Mouse (Mus musculus): ENCODE data around the gene Slfn3. TPM values are rescaled to one million over a fixed set of nuclear protein-coding genes. Genes with fewer than 3 reads are reported as not detected.
"Not testable (repeated sequence)": the region's sequence is repeated elsewhere in the genome, so short reads cannot be mapped to it uniquely, and the experiment has no call there.

Gene Slfn3
- polyA plus RNA-seq (2016; fragmentation: Nextera tagmentation; extraction: Ambion mirVana): 0.33 and 0.41 TPM in 2 replicates

GRCm38 (mm10) chr11:83191134-83191893 is at the start of gene Slfn3:
Gene Slfn3 (plus strand): TSS chr11:83191330.
- H3K27ac ChIP-seq (replicated peaks): no peak within 1 kb of the TSS
- H3K4me1 ChIP-seq: no peaks in the 10 kb centered on the region
- 86% methylated on average over 12 of the region's 12 CpGs for WGBS
- no peak for DNase-seq (ENCODE audit: low spot score)
- no peaks in the 10 kb centered on the region for H3K9me3 ChIP-seq (replicated peaks)
- no peaks in the 10 kb centered on the region for H3K36me3 ChIP-seq
- H3K27me3 ChIP-seq (ENCODE audit: low read depth, poor library complexity, severe bottlenecking): no peaks in the 10 kb centered on the region
- H3K4me3 ChIP-seq: no peak within 1 kb of the TSS

DNA sequence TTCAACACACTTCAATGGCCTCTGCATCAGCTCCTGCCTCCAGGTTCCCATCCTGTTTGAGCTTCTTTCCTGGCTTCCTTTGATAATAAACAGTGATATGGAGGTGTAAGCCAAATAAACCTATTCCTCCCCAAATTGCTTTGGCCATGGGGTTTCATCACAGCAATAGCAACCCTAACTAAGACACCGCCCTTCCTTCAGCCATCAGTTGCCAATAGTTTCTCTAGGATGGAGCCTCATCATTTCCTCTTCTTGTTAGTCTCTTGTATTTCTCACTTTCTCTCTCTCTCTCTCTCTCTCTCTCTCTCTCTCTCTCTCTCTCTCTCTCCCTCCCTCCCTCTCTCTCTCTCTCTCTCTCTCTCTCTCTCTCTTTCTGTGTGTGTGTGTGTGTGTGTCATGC is 42.2 kb upstream of the Slfn3 start:
- not testable (repeated sequence) for H3K4me3 ChIP-seq; H3K36me3 ChIP-seq; H3K9me3 ChIP-seq (replicated peaks); H3K27ac ChIP-seq (replicated peaks); H3K4me1 ChIP-seq; DNase-seq (ENCODE audit: low spot score); H3K27me3 ChIP-seq (ENCODE audit: low read depth, poor library complexity, severe bottlenecking)
- WGBS: no CpG with 5 or more reads among the region's 1 CpGs

DNA sequence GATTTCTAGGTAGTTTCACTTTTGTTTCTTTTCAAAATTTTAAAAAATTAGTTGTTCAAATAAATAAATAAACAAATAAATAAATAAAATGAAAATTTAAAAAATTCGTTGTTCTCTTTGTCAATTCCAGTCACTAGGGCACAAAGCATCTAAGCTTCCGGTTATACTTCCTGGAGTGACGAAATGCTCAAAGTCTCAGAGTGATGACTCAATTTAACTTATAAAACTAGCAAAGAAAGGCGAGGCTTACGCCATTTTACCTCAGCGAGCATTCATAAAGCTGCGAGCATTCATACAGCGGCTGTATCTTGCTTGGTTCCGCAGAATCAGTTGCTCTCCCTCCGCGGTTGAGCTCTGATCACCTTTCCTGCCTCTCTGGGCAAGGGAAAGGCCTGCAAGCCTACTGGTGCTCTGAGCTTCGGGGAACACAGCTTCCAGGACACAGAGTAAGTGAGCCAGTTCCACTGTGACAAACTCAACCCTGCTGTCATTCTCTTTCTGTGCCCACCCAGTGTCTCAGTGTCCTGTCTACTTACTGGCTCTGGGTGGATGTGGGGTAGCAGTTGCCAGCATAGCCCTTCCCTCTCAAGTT is 16.1 kb upstream of the Slfn3 start, which contains the start of gene Slfn4:
Gene Slfn4, plus strand, starts transcription at position 239 of the 592 bp plus-strand sequence.
- 88% methylated on average over 12 of the region's 12 CpGs for WGBS
- DNase-seq (ENCODE audit: low spot score): no peak
- no peak within 1 kb of the TSS for H3K27ac ChIP-seq (replicated peaks)
- H3K4me3 ChIP-seq: no peak within 1 kb of the TSS
- H3K36me3 ChIP-seq: no peaks in the 10 kb centered on the region
- no peaks in the 10 kb centered on the region for H3K9me3 ChIP-seq (replicated peaks)
- no peaks in the 10 kb centered on the region for H3K27me3 ChIP-seq (ENCODE audit: low read depth, poor library complexity, severe bottlenecking)
- no peaks in the 10 kb centered on the region; the same call in 1 of the 2 replicates for H3K4me1 ChIP-seq

DNA sequence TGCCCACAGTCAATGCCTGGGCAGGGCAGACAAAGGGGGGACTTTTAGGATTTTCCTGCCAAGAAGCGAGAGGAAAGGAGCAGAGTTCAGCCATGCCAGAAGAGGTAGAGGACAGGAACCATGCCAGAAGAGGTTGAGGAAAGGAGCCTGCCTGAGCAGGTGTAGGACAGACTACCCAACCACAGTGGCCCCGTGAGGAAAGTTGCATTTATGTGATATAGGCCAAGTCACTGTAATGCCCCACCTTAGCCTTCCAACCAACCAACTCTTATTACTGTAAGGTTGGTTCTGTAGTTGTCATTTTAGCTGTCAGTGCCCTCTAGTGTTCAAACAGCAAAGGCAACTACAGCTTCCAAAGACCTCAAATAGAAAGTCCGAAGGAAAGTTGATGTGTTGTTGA is 871 bp downstream of the Slfn3 start:
- DNase-seq (ENCODE audit: low spot score): no peak

DNA sequence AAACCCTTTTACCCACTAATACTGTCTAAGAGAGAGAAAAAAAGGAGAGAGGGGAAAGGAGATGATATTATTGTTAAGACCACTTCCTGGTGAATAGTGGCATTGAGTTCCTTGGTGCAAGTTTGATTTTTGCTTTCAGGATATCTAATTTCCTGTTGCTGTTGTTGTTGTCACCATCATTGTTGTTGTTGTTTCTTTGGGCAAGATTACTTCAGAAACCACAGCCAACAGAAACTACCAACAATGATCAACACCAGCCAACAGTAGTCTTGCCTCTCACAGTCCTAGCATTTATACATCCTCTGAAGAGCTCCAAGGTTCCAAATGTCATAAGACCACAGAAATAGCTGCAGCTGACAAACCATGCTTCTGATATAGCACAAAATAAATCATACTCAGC is 13.9 kb downstream of the Slfn3 start:
- Histone ChIP-seq H3K4me3 (no peak overlapping the region), H3K36me3 (no peaks in the 10 kb centered on the region), H3K9me3 (replicated peaks) (no peaks in the 10 kb centered on the region), H3K27me3 (ENCODE audit: low read depth, poor library complexity, severe bottlenecking) (no peaks in the 10 kb centered on the region), H3K27ac (replicated peaks) (no peak overlapping the region), H3K4me1 (no peaks in the 10 kb centered on the region)
- DNase-seq (ENCODE audit: low spot score): no peak

More for the DNA sequence above, 871 bp downstream of the Slfn3 start:
- 70% methylated on average over 3 of the region's 3 CpGs for WGBS
- Histone ChIP-seq H3K27me3 (ENCODE audit: low read depth, poor library complexity, severe bottlenecking) (no peaks in the 10 kb centered on the region), H3K36me3 (no peaks in the 10 kb centered on the region), H3K27ac (replicated peaks) (no peak overlapping the region), H3K9me3 (replicated peaks) (no peaks in the 10 kb centered on the region), H3K4me3 (no peak overlapping the region), H3K4me1 (no peaks in the 10 kb centered on the region)

DNA sequence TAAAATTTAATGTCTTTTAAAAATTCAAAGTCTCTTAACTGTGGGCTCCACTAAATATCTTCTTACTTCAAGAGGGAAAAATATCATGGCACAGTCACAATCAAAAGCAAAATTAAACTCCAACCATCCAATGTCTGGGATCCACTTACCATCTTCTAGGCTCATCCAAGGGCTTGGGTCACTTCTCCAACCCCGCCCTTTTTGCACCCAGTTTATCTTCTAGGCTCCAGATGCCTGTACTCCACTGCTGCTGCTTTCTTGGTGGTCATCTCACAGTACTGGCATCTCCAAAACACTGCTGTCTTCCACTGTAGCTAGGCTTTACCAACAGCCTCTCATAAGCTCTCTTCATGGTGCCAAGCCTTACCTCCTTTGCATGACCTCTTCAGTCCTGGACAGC is 25.0 kb downstream of the Slfn3 start:
- WGBS: 82% methylated on average over 1 of the region's 1 CpGs
- no peaks in the 10 kb centered on the region for H3K9me3 ChIP-seq (replicated peaks)
- H3K36me3 ChIP-seq: no peaks in the 10 kb centered on the region
- no peak for DNase-seq (ENCODE audit: low spot score)
- no peaks in the 10 kb centered on the region for H3K4me1 ChIP-seq
- H3K4me3 ChIP-seq: no peak overlapping the region
- no peak overlapping the region for H3K27ac ChIP-seq (replicated peaks)
- no peaks in the 10 kb centered on the region for H3K27me3 ChIP-seq (ENCODE audit: low read depth, poor library complexity, severe bottlenecking)

DNA sequence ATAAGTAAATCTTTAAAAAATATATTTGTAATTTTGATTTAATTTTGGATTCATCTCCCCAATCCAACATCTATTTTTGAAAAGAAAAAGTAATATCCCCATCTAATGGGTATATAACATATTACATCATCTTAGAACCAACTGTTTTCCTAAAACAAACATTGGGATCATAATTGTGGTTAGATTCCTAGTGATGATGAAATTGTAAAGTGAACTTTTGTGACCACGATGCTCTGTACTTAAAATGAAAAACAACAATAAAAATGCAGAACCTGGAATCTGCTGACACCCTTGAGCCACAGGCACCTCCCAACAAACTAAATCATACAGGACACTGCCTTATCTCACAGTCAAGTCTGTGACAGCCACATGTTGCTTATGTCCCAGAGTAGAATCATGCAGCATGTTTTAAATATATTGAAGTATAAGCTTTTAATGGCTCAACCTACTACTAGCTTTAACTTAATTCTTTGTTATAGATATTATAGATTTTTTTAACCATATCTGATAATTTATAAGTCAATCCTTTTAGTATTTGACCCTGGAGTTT is 30.3 kb downstream of the Slfn3 start:
- no peak for DNase-seq (ENCODE audit: low spot score)
- WGBS: 90% methylated on average over 1 of the region's 1 CpGs
- H3K27me3 ChIP-seq (ENCODE audit: low read depth, poor library complexity, severe bottlenecking): no peaks in the 10 kb centered on the region

GRCm38 (mm10) chr11:83223367-83223766 is 32.2 kb downstream of the Slfn3 start:
- WGBS: 82% methylated on average over 7 of the region's 7 CpGs
- no peak overlapping the region for H3K27ac ChIP-seq (replicated peaks)

More for the DNA sequence above, 30.3 kb downstream of the Slfn3 start:
- Histone ChIP-seq H3K4me3 (no peak overlapping the region), H3K4me1 (no peaks in the 10 kb centered on the region), H3K27ac (replicated peaks) (no peak overlapping the region), H3K36me3 (no peaks in the 10 kb centered on the region), H3K9me3 (replicated peaks) (no peaks in the 10 kb centered on the region)

DNA sequence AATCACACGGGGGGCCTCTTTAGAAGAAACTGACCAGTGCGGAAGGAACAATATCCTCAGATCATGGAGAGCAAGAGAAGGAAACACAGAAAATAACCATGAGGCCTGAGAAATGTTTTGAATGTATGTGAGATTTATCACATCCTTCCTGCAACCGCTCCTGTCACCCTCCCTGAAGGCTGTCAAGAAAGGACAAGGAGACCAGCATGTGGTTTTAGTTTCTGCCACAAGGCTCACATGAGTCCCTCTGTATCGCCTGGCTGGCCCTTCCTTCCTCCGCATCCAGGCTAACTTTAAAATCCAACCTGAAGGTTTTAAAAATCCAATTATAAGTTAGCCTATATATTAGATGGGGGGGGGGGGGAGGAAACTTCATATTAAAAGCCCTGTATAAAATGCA is 32.7 kb downstream of the Slfn3 start:
- H3K4me1 ChIP-seq; H3K4me3 ChIP-seq; H3K27ac ChIP-seq (replicated peaks); H3K36me3 ChIP-seq; DNase-seq (ENCODE audit: low spot score); H3K9me3 ChIP-seq (replicated peaks); H3K27me3 ChIP-seq (ENCODE audit: low read depth, poor library complexity, severe bottlenecking): not testable (repeated sequence)
- WGBS: 87% methylated on average over 5 of the region's 5 CpGs

More at GRCm38 (mm10) chr11:83223367-83223766, 32.2 kb downstream of the Slfn3 start:
- Histone ChIP-seq H3K4me1 (no peaks in the 10 kb centered on the region), H3K27me3 (ENCODE audit: low read depth, poor library complexity, severe bottlenecking) (no peaks in the 10 kb centered on the region), H3K36me3 (no peaks in the 10 kb centered on the region), H3K4me3 (no peak overlapping the region), H3K9me3 (replicated peaks) (no peaks in the 10 kb centered on the region)
- no peak for DNase-seq (ENCODE audit: low spot score)

GRCm38 (mm10) chr11:83224217-83224616 is 33.1 kb downstream of the Slfn3 start:
- WGBS: 90% methylated on average over 9 of the region's 9 CpGs
- no peaks in the 10 kb centered on the region for H3K9me3 ChIP-seq (replicated peaks)
- H3K4me3 ChIP-seq: no peak overlapping the region
- H3K27ac ChIP-seq (replicated peaks): no peak overlapping the region
- H3K27me3 ChIP-seq (ENCODE audit: low read depth, poor library complexity, severe bottlenecking): no peaks in the 10 kb centered on the region
- DNase-seq (ENCODE audit: low spot score): no peak
- H3K4me1 ChIP-seq: no peaks in the 10 kb centered on the region
- no peaks in the 10 kb centered on the region for H3K36me3 ChIP-seq

DNA sequence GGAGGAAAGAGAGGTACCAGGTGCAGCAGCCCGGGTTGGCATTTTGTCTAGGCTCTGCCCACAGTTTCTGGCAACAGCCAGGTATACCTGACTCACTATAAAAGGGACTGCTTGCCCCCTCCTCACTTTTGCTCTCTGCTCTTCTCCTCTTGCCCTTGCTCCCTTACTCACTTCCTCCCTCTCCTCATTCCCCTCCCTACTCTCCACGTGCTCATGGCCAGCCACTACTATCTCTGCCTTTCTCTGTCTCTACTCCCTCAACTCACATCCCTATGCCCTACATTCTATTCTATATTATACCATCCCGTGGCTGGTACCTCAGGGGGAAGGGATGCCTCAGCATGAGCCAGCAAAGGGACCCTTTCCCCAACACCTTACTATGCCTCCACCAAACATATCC is 33.6 kb downstream of the Slfn3 start:
- no peak overlapping the region for H3K4me3 ChIP-seq
- H3K4me1 ChIP-seq: no peaks in the 10 kb centered on the region
- H3K27ac ChIP-seq (replicated peaks): no peak overlapping the region
- H3K27me3 ChIP-seq (ENCODE audit: low read depth, poor library complexity, severe bottlenecking): no peaks in the 10 kb centered on the region
- no peaks in the 10 kb centered on the region for H3K9me3 ChIP-seq (replicated peaks)
- H3K36me3 ChIP-seq: no peaks in the 10 kb centered on the region
- DNase-seq (ENCODE audit: low spot score): no peak
- WGBS: 76% methylated on average over 3 of the region's 3 CpGs

DNA sequence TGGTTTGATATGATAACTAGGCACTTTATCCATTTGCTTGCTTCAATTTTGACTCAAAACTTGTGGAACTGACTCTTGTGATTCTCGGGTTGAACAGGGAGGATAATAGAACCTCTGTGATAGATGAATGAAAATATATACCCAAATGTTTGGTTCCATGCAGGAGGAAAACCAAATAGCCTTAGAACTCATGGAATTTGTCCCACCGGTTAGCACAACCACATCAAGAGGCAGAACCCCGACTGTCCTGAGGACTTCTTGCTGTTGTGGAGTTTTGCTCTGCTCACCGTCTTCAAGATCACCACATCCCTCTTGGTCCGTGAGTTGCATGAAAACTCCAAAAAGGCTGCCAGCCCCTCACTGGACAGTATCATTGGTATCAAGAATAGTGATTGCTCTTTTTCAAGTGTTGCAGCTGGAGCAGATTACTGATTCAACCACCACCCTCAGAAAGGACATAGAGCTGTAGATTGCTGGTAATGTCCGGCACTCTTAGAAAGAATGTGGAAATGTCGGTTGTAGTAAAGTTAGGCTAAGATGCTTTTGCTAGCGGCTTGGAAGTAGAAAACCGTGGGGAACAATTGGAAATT is 34.3 kb downstream of the Slfn3 start:
- DNase-seq (ENCODE audit: low spot score): no peak
- no peak overlapping the region for H3K4me3 ChIP-seq
- no peaks in the 10 kb centered on the region for H3K27me3 ChIP-seq (ENCODE audit: low read depth, poor library complexity, severe bottlenecking)
- H3K36me3 ChIP-seq: no peaks in the 10 kb centered on the region
- H3K4me1 ChIP-seq: no peaks in the 10 kb centered on the region
- H3K9me3 ChIP-seq (replicated peaks): no peaks in the 10 kb centered on the region
- H3K27ac ChIP-seq (replicated peaks): no peak overlapping the region
- WGBS: 90% methylated on average over 9 of the region's 9 CpGs
